Mouse (Mus musculus) ES-E14 (cell line): ENCODE measurements around the gene Golph3.

Source experiments
- HCFC1 ChIP-seq: IDR thresholded peaks from 2 replicates; pipeline ENCODE4 v1.6.1; 2012; ENCODE audit warnings: low read length, inconsistent platforms, borderline replicate concordance; ENCODE audit not compliant: insufficient read depth
- MAFK ChIP-seq: IDR thresholded peaks from 2 replicates; pipeline ENCODE4 v1.6.1; 2014; ENCODE audit warnings: mild to moderate bottlenecking, low read depth, low read length, inconsistent platforms; ENCODE audit not compliant: insufficient read depth
- ZC3H11A ChIP-seq: IDR thresholded peaks from 2 replicates; pipeline ENCODE4 v1.6.1; 2012; ENCODE audit warnings: low read depth, mild to moderate bottlenecking, inconsistent platforms, low read length, borderline replicate concordance
- ZNF384 ChIP-seq: IDR thresholded peaks from 2 replicates; pipeline ENCODE4 v1.6.1; 2012; ENCODE audit warnings: low read depth, low read length, inconsistent platforms

DNA sequence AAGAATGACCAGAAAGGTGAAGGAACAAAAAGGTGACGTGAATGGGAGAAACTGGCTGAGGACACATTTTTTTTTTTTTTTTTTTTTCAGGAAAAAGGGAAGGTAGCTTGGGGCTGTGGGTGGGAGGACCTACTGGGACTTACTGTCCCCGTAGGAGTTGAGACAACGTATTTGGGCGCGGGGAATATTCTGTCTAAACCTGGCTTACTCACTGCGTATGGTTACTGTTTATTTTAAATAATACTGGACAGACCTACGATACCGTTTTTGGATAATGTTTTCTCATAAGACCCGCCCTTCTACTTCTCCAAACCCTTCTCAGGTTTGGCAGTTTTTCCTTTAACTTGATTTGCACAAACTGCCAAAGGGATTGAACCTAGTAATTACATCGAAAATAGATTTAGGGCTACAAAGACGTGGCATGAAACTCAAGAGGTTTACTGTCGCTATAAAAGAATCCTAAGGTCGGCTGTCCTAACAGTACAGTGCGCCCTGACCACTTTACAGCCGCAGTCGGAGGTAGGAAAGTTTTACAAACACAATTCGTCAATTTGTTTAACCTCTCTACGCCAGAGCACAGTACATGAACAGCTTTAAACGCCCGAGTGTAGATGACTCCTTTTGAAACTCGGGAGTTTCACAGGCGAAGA is 684 bp upstream of the Golph3 start:
- TF ChIP-seq ZC3H11A (no peak), MAFK (no peak), ZNF384 (no peak), HCFC1 (no peak)
